Mouse (Mus musculus): ENCODE results near the gene Llgl2.

DNA sequence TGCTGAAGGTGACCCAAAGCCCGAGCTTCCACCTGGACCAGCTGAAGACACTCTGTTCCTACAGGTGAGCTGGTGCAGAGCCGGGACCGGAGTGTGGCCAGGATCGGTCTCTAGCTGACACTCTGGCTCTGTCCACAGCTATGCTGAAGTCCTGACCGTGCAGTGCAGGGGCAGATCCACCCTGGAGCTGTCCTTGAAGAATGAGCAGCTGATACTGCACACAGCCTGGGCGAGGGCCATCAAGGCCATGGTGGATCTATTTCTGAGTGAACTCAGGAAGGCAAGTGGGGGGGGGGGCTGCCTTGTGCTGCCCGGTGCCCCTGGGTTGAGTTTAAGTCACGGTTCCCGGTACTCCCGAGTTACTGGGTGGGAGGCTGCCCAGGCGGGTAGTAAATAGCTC lies 62.6 kb downstream of the Llgl2 start:
- TF ChIP-seq CTCF (IDR thresholded peaks at IDR 0.05; ENCODE audit: low read depth) (no peak), EP300 (IDR thresholded peaks at IDR 0.05; ENCODE audit: low read depth) (no peak)
